Mouse (Mus musculus) CH12F3 (cell line): ENCODE data around the gene Rexo5.

ENCODE experiments used
- in situ Hi-C: fragments of 300-500 bp; cut with MboI; formaldehyde crosslinking; loops from 2 replicates; pipeline ENCODE4 v1.14.3; 2020; ENCODE audit warnings: low sequenced_read_pairs

Rexo5 gene

GRCm38 (mm10) chr7:119880345-119880744, 86.5 kb downstream of the Rexo5 start:
- in situ Hi-C loops: no loop called here

- in situ Hi-C loops: no loop called here
These were observed 87.4 kb downstream of the Rexo5 start for GRCm38 (mm10) chr7:119881229-119881628.

DNA sequence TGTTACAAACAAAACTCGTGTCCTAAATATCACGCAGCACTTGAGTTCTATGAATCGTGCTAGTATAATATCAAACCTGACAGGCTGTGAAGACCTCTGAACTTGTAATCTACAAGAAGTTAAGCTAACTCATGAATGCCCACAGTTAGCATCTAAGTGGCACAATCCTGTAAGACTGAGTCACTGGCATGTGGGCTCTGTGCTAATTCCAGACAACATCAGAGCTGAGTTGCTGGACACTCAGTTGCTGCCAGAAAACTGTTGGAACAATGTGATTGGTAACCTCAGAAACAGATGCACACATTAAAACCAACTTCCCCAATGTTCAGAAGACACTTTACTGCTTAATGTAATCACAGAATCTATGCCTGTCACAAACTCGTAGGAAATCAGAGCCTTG, 94.1 kb downstream of the Rexo5 start:
- in situ Hi-C loops: no loop called here

- in situ Hi-C loops: no loop called here
These were observed 98.4 kb downstream of the Rexo5 start for GRCm38 (mm10) chr7:119892198-119892597.

DNA sequence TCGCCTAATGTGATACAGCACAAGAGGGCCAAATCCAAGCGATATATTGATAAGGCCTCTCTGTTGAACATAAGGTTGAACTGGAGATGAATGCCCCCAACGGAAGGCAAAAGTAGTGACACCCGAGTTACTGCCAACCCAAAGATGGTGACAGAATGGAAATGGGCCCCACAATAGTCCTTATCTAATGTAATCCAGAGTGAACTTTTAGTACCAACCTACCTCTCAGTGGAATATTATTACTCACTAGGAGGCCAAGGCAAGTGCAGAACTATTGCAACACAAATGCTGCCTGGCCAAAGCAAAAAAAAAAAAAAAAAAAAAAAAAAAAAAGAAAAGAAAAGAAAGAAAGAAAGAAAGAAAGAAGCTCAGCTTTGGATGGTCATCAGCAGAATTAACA, 98.9 kb downstream of the Rexo5 start:
- in situ Hi-C loops: no loop called here

- in situ Hi-C loops: no loop called here
These were observed 101.2 kb downstream of the Rexo5 start for GRCm38 (mm10) chr7:119894818-119895544.

GRCm38 (mm10) chr7:119895639-119896512, 102.1 kb downstream of the Rexo5 start, which contains the start of the genes Lyrm1 and Dcun1d3:
Lyrm1 (plus strand) TSS chr7:119895861.
Dcun1d3 (minus strand) TSS chr7:119896298.
- in situ Hi-C loops: no loop called here

GRCm38 (mm10) chr7:119897521-119898109, 103.8 kb downstream of the Rexo5 start:
- in situ Hi-C loops: no loop called here

DNA sequence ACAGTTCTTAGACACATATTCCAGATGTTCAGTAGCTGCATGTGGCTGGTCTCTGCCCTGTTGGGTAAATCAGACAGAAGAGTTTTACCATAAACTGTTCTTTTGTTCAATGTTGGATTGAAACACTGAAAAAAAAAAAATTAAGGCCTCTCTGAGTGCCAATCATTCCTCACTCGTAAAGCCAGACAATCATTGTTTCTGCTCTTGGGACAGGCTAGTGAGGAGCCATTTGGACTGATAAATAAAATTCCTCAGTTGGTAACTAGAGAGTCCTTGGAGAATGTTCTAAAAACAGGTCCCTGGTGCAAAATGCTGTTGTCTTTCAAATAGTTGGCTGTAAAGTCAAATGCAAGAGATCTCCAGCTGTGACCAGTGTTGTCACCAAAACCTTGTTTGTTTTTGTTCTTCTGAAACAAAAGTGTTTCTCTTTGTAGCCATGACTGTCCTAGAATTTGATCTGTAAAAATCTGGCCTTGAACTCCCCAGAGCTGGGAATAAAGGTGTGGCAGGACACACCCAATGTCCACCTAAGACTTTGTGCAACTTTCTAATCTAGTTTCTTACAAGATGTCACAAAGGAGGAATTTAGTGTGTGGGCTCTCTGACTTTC, 104.5 kb downstream of the Rexo5 start:
- in situ Hi-C loops: no loop called here
